Mouse (Mus musculus) CH12.LX (cell line): Measurements from ENCODE around the gene Zfp60. TPM values are rescaled to one million over a fixed set of nuclear protein-coding genes. Genes with fewer than 3 reads are reported as not detected.

Experiments
- DNase-seq: peaks from one replicate; pipeline ENCODE4 v3.0.0-alpha.2; 2013; ENCODE audit errors: extremely low read depth
- H3K27ac ChIP-seq: 2 replicates; pipeline ENCODE4 v1.5.1; 2012; ENCODE audit warnings: low read depth, mild to moderate bottlenecking, control low read depth, moderate library complexity; ENCODE audit not compliant: insufficient read depth
- H3K27me3 ChIP-seq: replicated peaks from 2 replicates; pipeline ENCODE3; 2012; ENCODE audit warnings: inconsistent platforms
- H3K36me3 ChIP-seq, 2 experiments: replicated peaks in 1 of 2; 2 replicates each; pipeline versions ENCODE3 to v1.6.1; 2012; ENCODE audit warnings: inconsistent platforms in 1 of 2, low read length in 1 of 2, mild to moderate bottlenecking in 1 of 2, mixed read lengths in 1 of 2, moderate library complexity in 1 of 2; ENCODE audit not compliant: control insufficient read depth in 1 of 2, insufficient read depth in 1 of 2
- H3K4me1 ChIP-seq, 2 experiments: 2 replicates each; pipeline ENCODE4 v1.6.1; 2012; ENCODE audit warnings: inconsistent platforms in 1 of 2, moderate library complexity in 1 of 2; ENCODE audit not compliant: insufficient read depth in 2 of 2, control insufficient read depth in 1 of 2
- H3K4me2 ChIP-seq: 2 replicates; pipeline ENCODE4 v1.6.1; 2012; ENCODE audit warnings: low read depth, mild to moderate bottlenecking, control low read depth; ENCODE audit not compliant: poor library complexity, insufficient read depth, severe bottlenecking
- H3K4me3 ChIP-seq, 3 experiments: fragments of 150-350 bp in 1 of 3; sonication (generic) in 1 of 3; replicated peaks in 1 of 3; 2 replicates each; pipeline versions ENCODE3 to v1.5.1; 2011 to 2012; ENCODE audit warnings: low read depth in 2 of 3, low read length in 2 of 3, mild to moderate bottlenecking in 2 of 3, moderate library complexity in 2 of 3, control low read depth in 1 of 3, improper control_type of control experiment in 1 of 3, inconsistent platforms in 1 of 3, mixed read lengths in 1 of 3; ENCODE audit not compliant: poor library complexity in 1 of 3
- H3K79me2 ChIP-seq: replicated peaks from 2 replicates; pipeline ENCODE4 v1.6.1; 2012; ENCODE audit warnings: mild to moderate bottlenecking, moderate library complexity; ENCODE audit not compliant: control insufficient read depth, poor library complexity, insufficient read depth, severe bottlenecking; ENCODE audit errors: extremely low read depth
- H3K9ac ChIP-seq: 2 replicates; pipeline ENCODE4 v1.6.1; 2012; ENCODE audit warnings: low read depth, mild to moderate bottlenecking, control low read depth, moderate library complexity; ENCODE audit not compliant: insufficient read depth
- H3K9me3 ChIP-seq: replicated peaks from 2 replicates; pipeline ENCODE3; 2012; ENCODE audit warnings: low read length, inconsistent platforms, mixed read lengths
- BHLHE40 ChIP-seq: IDR thresholded peaks from 2 replicates; pipeline ENCODE4 v1.6.1; 2011; ENCODE audit warnings: mild to moderate bottlenecking, low read depth, low read length, improper control_type of control experiment
- CHD2 ChIP-seq: IDR thresholded peaks from 2 replicates; pipeline ENCODE4 v1.6.1; 2011; ENCODE audit warnings: low read length, improper control_type of control experiment
- CTCF ChIP-seq, 2 experiments: IDR thresholded peaks in 1 of 2; conservative IDR thresholded peaks in 1 of 2; 2 replicates each; pipeline ENCODE4 v1.5.1; 2011 to 2012; ENCODE audit warnings: low read depth in 2 of 2, low read length in 2 of 2, improper control_type of control experiment in 1 of 2, inconsistent platforms in 1 of 2, mild to moderate bottlenecking in 1 of 2, moderate library complexity in 1 of 2
- E2F4 ChIP-seq: IDR thresholded peaks from 2 replicates; pipeline ENCODE4 v1.6.1; 2011; ENCODE audit warnings: low read depth, low read length, improper control_type of control experiment; ENCODE audit not compliant: insufficient replicate concordance
- IRF4 ChIP-seq: IDR thresholded peaks from 2 replicates; pipeline ENCODE4 v1.6.1; 2014; ENCODE audit warnings: low read depth, mild to moderate bottlenecking, inconsistent platforms, low read length, improper control_type of control experiment
- JUN ChIP-seq: IDR thresholded peaks from 2 replicates; pipeline ENCODE4 v1.6.1; 2011; ENCODE audit warnings: low read depth, mild to moderate bottlenecking, low read length, improper control_type of control experiment, moderate library complexity; ENCODE audit not compliant: insufficient read depth
- MAFK ChIP-seq: IDR thresholded peaks from 2 replicates; pipeline ENCODE4 v1.6.1; 2011; ENCODE audit warnings: low read length, improper control_type of control experiment; ENCODE audit not compliant: insufficient replicate concordance
- MXI1 ChIP-seq: IDR thresholded peaks from 2 replicates; pipeline ENCODE4 v1.6.1; 2011; ENCODE audit warnings: mild to moderate bottlenecking, low read depth, low read length, improper control_type of control experiment
- NRF1 ChIP-seq: IDR thresholded peaks from 2 replicates; pipeline ENCODE4 v1.6.1; 2014; ENCODE audit warnings: low read depth, mild to moderate bottlenecking, inconsistent platforms, low read length, improper control_type of control experiment, moderate library complexity
- PAX5 ChIP-seq: IDR thresholded peaks from 2 replicates; pipeline ENCODE4 v1.6.1; 2012; ENCODE audit warnings: low read length, inconsistent platforms, mixed read lengths
- RAD21 ChIP-seq: IDR thresholded peaks from 2 replicates; pipeline ENCODE4 v1.6.1; 2011; ENCODE audit warnings: low read depth, mild to moderate bottlenecking, low read length, improper control_type of control experiment, moderate library complexity
- SMC3 ChIP-seq: IDR thresholded peaks from 2 replicates; pipeline ENCODE4 v1.6.1; 2011; ENCODE audit warnings: low read depth, low read length, improper control_type of control experiment
- TCF12 ChIP-seq: IDR thresholded peaks from 2 replicates; pipeline ENCODE4 v1.6.1; 2014; ENCODE audit warnings: low read depth, mild to moderate bottlenecking, inconsistent platforms, low read length, improper control_type of control experiment
- ZC3H11A ChIP-seq: IDR thresholded peaks from 2 replicates; pipeline ENCODE4 v1.6.1; 2012; ENCODE audit warnings: low read depth, mild to moderate bottlenecking, inconsistent platforms, low read length, improper control_type of control experiment
- dilution Hi-C: fragments of 300-500 bp; cut with MboI; formaldehyde crosslinking; loops from 2 replicates; pipeline ENCODE4 v1.14.3; 2020; ENCODE audit warnings: low sequenced_read_pairs; ENCODE audit not compliant: extremely low pct_unique_long_range_greater_than_20kb, extremely low pct_ligation_motif_present
- in situ Hi-C: fragments of 300-500 bp; cut with MboI; formaldehyde crosslinking; loops from 3 replicates; pipeline ENCODE4 v1.14.3; 2019; ENCODE audit warnings: low sequenced_read_pairs, low pct_ligation_motif_present, low pct_unique_long_range_greater_than_20kb, mixed read lengths
- polyA plus RNA-seq: library from polyadenylated mRNA; unstranded; fragments of >175 nt; gene quantifications from 2 replicates; pipeline ENCODE4 v1.2.1, GENCODE M21; 2012; ENCODE audit warnings: low read depth; ENCODE audit not compliant: insufficient read length
- total RNA-seq, 2 experiments: library from RNA; depleted of rRNA; stranded (reverse); fragments of 300-350 nt in 1 of 2; fragments of >200 nt in 1 of 2; gene quantifications; 2 replicates each; pipeline ENCODE4 v1.2.3; 2012 to 2014

Zfp60 gene
- total and polyA plus RNA-seq, 3 experiments = 6.9 to 8.2 (median 8.1) TPM

DNA sequence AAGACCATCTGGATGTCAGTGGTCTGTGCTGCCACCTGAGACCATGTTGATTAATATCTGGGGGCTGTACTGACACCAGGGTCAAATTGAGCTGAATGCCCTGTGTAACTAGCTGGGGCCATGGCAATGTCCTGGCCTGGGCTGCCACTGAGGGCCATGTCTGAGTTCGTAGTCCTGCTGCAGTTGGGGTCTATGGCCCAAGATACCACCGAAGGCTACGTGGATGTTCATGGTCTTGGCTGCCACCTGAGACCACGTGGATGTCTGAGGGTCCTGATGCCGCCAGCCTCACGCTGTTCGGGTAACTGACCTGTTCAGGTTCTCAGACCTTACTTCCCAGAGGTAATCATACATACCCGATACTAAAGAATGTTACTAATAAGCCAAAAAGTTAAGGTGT lies 9.2 kb upstream of the Zfp60 start:
- H3K4me3 ChIP-seq = no peak overlapping the region
- in situ Hi-C loops = no loop called here
- H3K9me3 ChIP-seq = peaks cover 6% of the 10 kb centered on the region
- H3K27ac ChIP-seq = no peak overlapping the region
- peaks cover 2% of the 10 kb centered on the region in 2 experiments; a peak in 3 of 4 replicates for H3K4me1 ChIP-seq
- H3K9ac ChIP-seq = no peak overlapping the region
- H3K4me2 ChIP-seq = no peak overlapping the region
- no peak for TF ChIP-seq MXI1
- TF ChIP-seq BHLHE40 = no peak
- no peak for TF ChIP-seq NRF1
- no peak for TF ChIP-seq JUN
- no peak for TF ChIP-seq PAX5
- TF ChIP-seq TCF12 = no peak
- no peak for TF ChIP-seq RAD21
- TF ChIP-seq, all 38 proteins: peak for 0
- Histone ChIP-seq H3K27me3 (no peaks in the 10 kb centered on the region), H3K36me3 (no peaks in the 10 kb centered on the region), H3K79me2 (no peaks in the 10 kb centered on the region)
- dilution Hi-C loops = no loop called here
- no peak for DNase-seq

GRCm38 (mm10) chr7:27725566-27726538 lies 5.3 kb upstream of the Zfp60 start:
- DNase-seq = peak; percentile 81
- 0 out of 2 replicates have a peak, but pooled peaks have one; percentile 12 for TF ChIP-seq ZC3H11A
- peak in 1 of 2 experiments; percentile 86; a peak in 2 of 4 replicates for TF ChIP-seq CTCF (conservative IDR thresholded peaks at IDR 0.05 in 1 of 2, IDR thresholded peaks at IDR 0.05 in 1 of 2; ENCODE audit: low read depth in 2 of 2, low read length in 2 of 2)
- TF ChIP-seq MAFK = peak; percentile 84
- TF ChIP-seq IRF4 = no peak
- TF ChIP-seq SMC3 = peak; percentile 78
- TF ChIP-seq RAD21 = peak; percentile 78
- no peak for TF ChIP-seq E2F4
- no peak for TF ChIP-seq CHD2
- TF ChIP-seq, all 38 proteins: peak for 5
- Histone ChIP-seq H3K27ac (no peak overlapping the region), H3K9ac (0 out of 2 replicates have a peak overlapping the region, but pooled peaks have one; percentile 36), H3K4me1 (peaks cover 7 to 20% of the 10 kb centered on the region in 2 experiments), H3K36me3 (no peaks in the 10 kb centered on the region), H3K4me3 (no peak overlapping the region), H3K9me3 (peaks cover 8% of the 10 kb centered on the region), H3K27me3 (no peaks in the 10 kb centered on the region), H3K79me2 (no peaks in the 10 kb centered on the region), H3K4me2 (peak overlapping the region; percentile 43; the same call in 1 of the 2 replicates)
- in situ Hi-C loops = loop anchor here (5.0 kb wide), 1 partner anchor 34 kb away; no protein-coding TSS in a partner anchor
- dilution Hi-C loops = no loop called here
